Mouse (Mus musculus) adrenal gland, postnatal 4 days (tissue): ENCODE measurements around the gene Tmem259. TPM values are rescaled to one million over a fixed set of nuclear protein-coding genes. Genes with fewer than 3 reads are reported as not detected.

Experiments used
- total RNA-seq, 2 experiments: library from RNA; stranded (reverse); gene quantifications; 2 replicates each; pipeline ENCODE4 v1.2.3; 2021

Tmem259 gene
- total RNA-seq, 2 experiments from 2014 or later = 146 to 147 TPM

Other genes starting within 250 kb of the Tmem259 start
- gene Polrmt, start 237.7 kb downstream of the Tmem259 start, total RNA-seq = 10 to 100 TPM; 61.2 to 68.6 TPM
- not detected for gene Fgf22, start 229.3 kb downstream of the Tmem259 start, total RNA-seq
- gene Rnf126, start 217.4 kb downstream of the Tmem259 start, total RNA-seq = 10 to 100 TPM; 60.7 to 61.7 TPM
- gene Fstl3, start 207.1 kb downstream of the Tmem259 start, total RNA-seq = 1 to 10 TPM; 6.7 to 7.1 TPM
- gene Prss57, start 193.4 kb downstream of the Tmem259 start, total RNA-seq = under 1 TPM; 0.11 to 0.71 TPM
- 100 to 1,000 TPM in 1 of 2 experiments, 10 to 100 TPM in 1; 91.8 to 119 TPM for gene Palm, start 190.8 kb downstream of the Tmem259 start, total RNA-seq
- gene Misp, start 163.3 kb downstream of the Tmem259 start, total RNA-seq = 1 to 10 TPM in 1 of 2 experiments, under 1 TPM in 1; 0.20 to 4.2 TPM
- 100 to 1,000 TPM; 344 to 389 TPM for gene Ptbp1, start 129.9 kb downstream of the Tmem259 start, total RNA-seq
- 1 to 10 TPM; 2.2 to 7.0 TPM for gene Prtn3, start 109.9 kb downstream of the Tmem259 start, total RNA-seq
- 10 to 100 TPM in 1 of 2 experiments, 1 to 10 TPM in 1; 8.6 to 14.8 TPM for gene Plppr3, start 109.7 kb downstream of the Tmem259 start, total RNA-seq
- gene Elane, start 98.1 kb downstream of the Tmem259 start, total RNA-seq = 1 to 10 TPM in 1 of 2 experiments, under 1 TPM in 1; 0.92 to 5.7 TPM
- 10 to 100 TPM; 13.7 to 25.6 TPM for gene Cfd, start 93.5 kb downstream of the Tmem259 start, total RNA-seq
- gene Med16, start 75.4 kb downstream of the Tmem259 start, total RNA-seq = 10 to 100 TPM; 64.1 to 64.7 TPM
- not detected for gene Gm26602, start 73.5 kb downstream of the Tmem259 start, total RNA-seq
- gene Kiss1r, start 67.4 kb downstream of the Tmem259 start, total RNA-seq = 1 to 10 TPM in 1 of 2 experiments, under 1 TPM in 1; 0.87 to 1.6 TPM
- gene R3hdm4, start 63.1 kb downstream of the Tmem259 start, total RNA-seq = 100 to 1,000 TPM; 119 to 133 TPM
- 10 to 100 TPM; 12.6 to 15.9 TPM for gene Arid3a, start 57.3 kb downstream of the Tmem259 start, total RNA-seq
- gene Wdr18, start 24.2 kb downstream of the Tmem259 start, total RNA-seq = 10 to 100 TPM; 42.6 to 45.3 TPM
- under 1 TPM; 0.25 to 0.39 TPM for gene Grin3b, start 13.6 kb downstream of the Tmem259 start, total RNA-seq
- 10 to 100 TPM; 40.9 to 48.7 TPM for gene Cnn2, start 4.3 kb upstream of the Tmem259 start, total RNA-seq
- 10 to 100 TPM; 21.9 to 23.0 TPM for gene Abca7, start 12.2 kb upstream of the Tmem259 start, total RNA-seq
- 1 to 10 TPM; 7.1 to 8.5 TPM for gene Arhgap45, start 32.3 kb upstream of the Tmem259 start, total RNA-seq
- 100 to 1,000 TPM; 103 to 112 TPM for gene Polr2e, start 55.5 kb upstream of the Tmem259 start, total RNA-seq
- 100 to 1,000 TPM; 576 to 622 TPM for gene Gpx4, start 62.8 kb upstream of the Tmem259 start, total RNA-seq
- gene Sbno2, start 121.2 kb upstream of the Tmem259 start, total RNA-seq = 10 to 100 TPM; 51.7 to 53.2 TPM
- gene Stk11, start 131.5 kb upstream of the Tmem259 start, total RNA-seq = 100 to 1,000 TPM; 130 to 139 TPM
- gene Atp5d, start 154.3 kb upstream of the Tmem259 start, total RNA-seq = 100 to 1,000 TPM; 401 to 425 TPM
- gene Cbarp, start 156.5 kb upstream of the Tmem259 start, total RNA-seq = 10 to 100 TPM; 49.1 to 72.7 TPM
- gene Midn, start 163.9 kb upstream of the Tmem259 start, total RNA-seq = 100 to 1,000 TPM; 113 to 124 TPM
- 100 to 1,000 TPM; 296 to 322 TPM for gene Cirbp, start 181.7 kb upstream of the Tmem259 start, total RNA-seq
- gene 1600002K03Rik, start 188.6 kb upstream of the Tmem259 start, total RNA-seq = 1 to 10 TPM; 7.5 to 8.8 TPM
- 1 to 10 TPM; 6.5 to 7.5 TPM for gene Efna2, start 195.2 kb upstream of the Tmem259 start, total RNA-seq
- 10 to 100 TPM; 48.9 to 50.4 TPM for gene Mum1, start 242.1 kb upstream of the Tmem259 start, total RNA-seq